Mouse (Mus musculus) kidney, postnatal 4 days (tissue): Measurements from ENCODE around the gene Ugcg.

ENCODE experiments used
- DNase-seq, 2 experiments: peaks; one replicate each; pipeline ENCODE4 v3.0.0; 2021; ENCODE audit warnings: mixed read lengths in 2 of 2

Ugcg gene

GRCm38 (mm10) chr4:59188802-59189545 lies at the start of gene Ugcg:
TSS of gene Ugcg (plus strand) at chr4:59189257.
- DNase-seq: peak; percentile 79 to 88

- DNase-seq: peak; percentile 5 to 10
These were observed 40.0 kb upstream of the Ugcg start for GRCm38 (mm10) chr4:59149043-59149442.

GRCm38 (mm10) chr4:59150907-59151306 lies 38.1 kb upstream of the Ugcg start:
- DNase-seq: no peak

GRCm38 (mm10) chr4:59151953-59152352 lies 37.1 kb upstream of the Ugcg start:
- DNase-seq: no peak

GRCm38 (mm10) chr4:59156897-59157592 lies 32.0 kb upstream of the Ugcg start:
- no peak for DNase-seq

- DNase-seq: no peak
These were observed 31.4 kb upstream of the Ugcg start for GRCm38 (mm10) chr4:59157654-59158053.

- DNase-seq: no peak
These were observed 28.8 kb upstream of the Ugcg start for GRCm38 (mm10) chr4:59160289-59160688.

GRCm38 (mm10) chr4:59160959-59161670 lies 27.9 kb upstream of the Ugcg start:
- no peak for DNase-seq

- DNase-seq: no peak
These were observed 25.0 kb upstream of the Ugcg start for GRCm38 (mm10) chr4:59164034-59164433.

- no peak for DNase-seq
These were observed 21.7 kb upstream of the Ugcg start for GRCm38 (mm10) chr4:59167251-59167847.

GRCm38 (mm10) chr4:59169981-59170380 lies 19.1 kb upstream of the Ugcg start:
- no peak for DNase-seq

- no peak for DNase-seq
These were observed 16.4 kb upstream of the Ugcg start for GRCm38 (mm10) chr4:59172616-59173015.

- DNase-seq: no peak
These were observed 15.7 kb upstream of the Ugcg start for GRCm38 (mm10) chr4:59173181-59173922.

- no peak for DNase-seq
These were observed 14.1 kb upstream of the Ugcg start for GRCm38 (mm10) chr4:59175003-59175402.

- no peak for DNase-seq
These were observed 13.1 kb upstream of the Ugcg start for GRCm38 (mm10) chr4:59175929-59176328.

- DNase-seq: no peak
These were observed 11.5 kb upstream of the Ugcg start for GRCm38 (mm10) chr4:59177566-59177965.

GRCm38 (mm10) chr4:59181320-59182271 lies 7.5 kb upstream of the Ugcg start:
- DNase-seq: no peak

- no peak for DNase-seq
These were observed 3.4 kb upstream of the Ugcg start for GRCm38 (mm10) chr4:59185671-59186070.

GRCm38 (mm10) chr4:59187289-59187688 lies 1.8 kb upstream of the Ugcg start:
- DNase-seq: peak; percentile 47 to 61

- DNase-seq: no peak
These were observed 619 bp upstream of the Ugcg start for GRCm38 (mm10) chr4:59188474-59188801.

GRCm38 (mm10) chr4:59189546-59190237 lies 635 bp downstream of the Ugcg start:
- DNase-seq: peak in 1 of 2 experiments; percentile 44
